Mouse (Mus musculus) cortical plate, adult 2 months (tissue): ENCODE data around the gene Slc25a36.

Experiments used
- CTCF ChIP-seq: fragments of 200-500 bp; IDR thresholded peaks from 2 replicates; pipeline ENCODE4 v1.5.1; 2011; ENCODE audit warnings: mild to moderate bottlenecking, control low read depth, low read length; ENCODE audit not compliant: insufficient read depth; ENCODE audit errors: extremely low read depth
- POLR2A ChIP-seq: fragments of 200-500 bp; IDR thresholded peaks from 2 replicates; pipeline ENCODE4 v1.6.1; 2011; ENCODE audit warnings: mild to moderate bottlenecking, low read length, control low read depth; ENCODE audit not compliant: insufficient read depth; ENCODE audit errors: extremely low read depth

GRCm38 (mm10) chr9:97061696-97062095, 49.3 kb downstream of the Slc25a36 start:
- TF ChIP-seq CTCF (no peak), POLR2A (no peak)
